Mouse (Mus musculus) thymus, adult 2 months (tissue): ENCODE measurements around the gene Nuak2.

ENCODE experiments used
- CTCF ChIP-seq: fragments of 200-500 bp; IDR thresholded peaks from 2 replicates; pipeline ENCODE4 v1.5.1; 2012; ENCODE audit warnings: mild to moderate bottlenecking, control low read depth, low read length, moderate library complexity, borderline replicate concordance; ENCODE audit not compliant: control insufficient read depth, poor library complexity, insufficient read depth; ENCODE audit errors: extremely low read depth
- POLR2A ChIP-seq: fragments of 200-500 bp; IDR thresholded peaks from 2 replicates; pipeline ENCODE4 v1.6.1; 2012; ENCODE audit warnings: mild to moderate bottlenecking, low read length, control low read depth, moderate library complexity; ENCODE audit not compliant: control insufficient read depth, poor library complexity, insufficient read depth; ENCODE audit errors: extremely low read depth

DNA sequence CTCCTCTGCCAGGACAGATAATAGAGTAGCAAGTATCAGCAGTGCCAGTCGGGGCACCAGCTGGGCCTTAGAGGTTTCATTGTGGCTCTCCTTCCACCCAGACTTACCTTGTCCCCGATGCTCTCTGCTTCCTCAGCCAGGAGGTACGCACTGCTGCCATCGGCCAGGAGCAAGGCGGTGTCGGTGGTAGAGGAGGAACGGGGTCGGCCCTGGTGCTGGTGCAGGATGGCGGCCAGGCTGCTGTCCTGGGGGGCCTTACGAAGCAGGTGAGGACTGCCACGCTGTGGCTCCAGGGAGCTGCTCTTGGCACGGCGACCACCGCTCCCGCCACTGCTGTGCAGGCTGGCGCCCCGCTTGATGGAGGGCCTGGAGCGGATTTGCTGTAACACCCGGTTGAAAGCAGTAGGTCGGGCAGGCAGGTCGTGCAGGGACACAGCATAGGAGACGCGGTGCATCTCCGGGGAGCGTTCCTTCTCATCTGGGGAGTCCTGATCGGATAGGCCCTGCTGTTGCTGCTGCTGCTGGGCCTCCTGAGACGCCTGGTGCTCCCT is 64.7 kb downstream of the Nuak2 start:
- TF ChIP-seq POLR2A: no peak
- no peak for TF ChIP-seq CTCF
